31 mouse cellular contexts compared by ENCODE assay signal in the genomic region with DNA sequence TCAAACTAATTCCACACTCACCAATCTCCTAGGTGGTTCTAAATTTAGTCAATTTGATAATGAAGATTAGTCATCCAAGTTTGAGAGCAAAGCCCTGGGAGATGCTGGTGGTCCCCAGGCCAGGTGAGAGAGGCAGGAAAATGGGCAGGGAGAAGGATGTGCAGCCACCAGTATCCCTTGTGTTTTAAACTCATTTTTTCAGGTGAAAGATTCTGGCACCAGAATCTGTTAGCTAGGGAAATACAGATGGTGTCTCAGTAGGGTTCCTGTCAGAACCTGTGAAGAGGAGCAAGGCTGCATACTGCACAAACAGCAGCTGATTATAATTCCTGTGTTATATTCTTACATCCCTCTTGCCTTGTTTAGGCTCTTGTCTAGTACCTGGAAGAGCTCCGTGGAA.
DNase-seq lines count a peak whose midpoint lies in the region; ATAC-seq and TF ChIP-seq lines count a peak whose summit lies in the region.
"Had no signal": no experiment of that assay in that cellular context is flagged by ENCODE, and none has a peak within 500 bp of the region (broad histone marks: within the 10 kb centered on the region; RNA-seq: fewer than 3 reads in every experiment).

No protein-coding gene starts in this region.

- WGBS in cerebellum, adult 2 months = 7% methylated on average over 1 of the region's 1 CpGs
- 83% methylated on average over 1 of the region's 1 CpGs for WGBS in forebrain, embryonic 13.5 days

- no peaks in the 10 kb centered on the region for H3K36me3 ChIP-seq in forebrain, embryonic 13.5 days (ENCODE audit: poor library complexity, severe bottlenecking)
- H3K36me3 ChIP-seq: embryonic facial prominence, embryonic 12.5 days; forebrain, embryonic 15.5 days; heart, embryonic 12.5 days; limb, embryonic 12.5 days; liver, embryonic 15.5 days; midbrain, embryonic 10.5 days; neural tube, embryonic 12.5 days had no signal

- H3K4me1 ChIP-seq in cerebellum, adult 2 months (ENCODE audit: control insufficient read depth, insufficient read depth, low read length) = peaks cover 19% of the 10 kb centered on the region; the same call in 1 of the 2 replicates
- no peaks in the 10 kb centered on the region for H3K4me1 ChIP-seq in forebrain, embryonic 13.5 days
- H3K4me1 ChIP-seq: embryonic facial prominence, embryonic 12.5 days; forebrain, embryonic 15.5 days; heart, embryonic 12.5 days; limb, embryonic 12.5 days; midbrain, embryonic 10.5 days; neural tube, embryonic 12.5 days had no signal

- no peak for TF ChIP-seq CTCF in cerebellum, adult 2 months (IDR thresholded peaks at IDR 0.05; ENCODE audit: borderline replicate concordance, insufficient read depth, low read depth, low read length)

- no peak overlapping the region for H3K4me3 ChIP-seq in cerebellum, adult 2 months (replicated peaks; ENCODE audit: insufficient read depth, low read depth, low read length)
- no peak overlapping the region for H3K4me3 ChIP-seq in forebrain, embryonic 13.5 days
- H3K4me3 ChIP-seq: embryonic facial prominence, embryonic 12.5 days; forebrain, embryonic 15.5 days; heart, adult 2 months; heart, embryonic 12.5 days; limb, embryonic 12.5 days; liver, embryonic 15.5 days; midbrain, embryonic 10.5 days; myocyte; neural tube, embryonic 12.5 days had no signal

- no peak for TF ChIP-seq POLR2A in cerebellum, adult 2 months (IDR thresholded peaks at IDR 0.05; ENCODE audit: borderline replicate concordance, insufficient read depth, low read length)

- H3K9me3 ChIP-seq in forebrain, embryonic 13.5 days (replicated peaks) = no peaks in the 10 kb centered on the region
- H3K9me3 ChIP-seq: embryonic facial prominence, embryonic 12.5 days; forebrain, embryonic 15.5 days; limb, embryonic 12.5 days; liver, embryonic 15.5 days; midbrain, embryonic 10.5 days had no signal

- H3K27me3 ChIP-seq in cerebellum, adult 2 months (ENCODE audit: control insufficient read depth, insufficient read depth, low read length) = no peaks in the 10 kb centered on the region
- H3K27me3 ChIP-seq in forebrain, embryonic 13.5 days = no peaks in the 10 kb centered on the region
- H3K27me3 ChIP-seq: embryonic facial prominence, embryonic 12.5 days; forebrain, embryonic 15.5 days; heart, embryonic 12.5 days; limb, embryonic 12.5 days; neural tube, embryonic 12.5 days; Patski had no signal

- no peak overlapping the region for H3K4me2 ChIP-seq in forebrain, embryonic 13.5 days
- H3K4me2 ChIP-seq: embryonic facial prominence, embryonic 12.5 days; forebrain, embryonic 15.5 days; heart, embryonic 12.5 days; limb, embryonic 12.5 days; liver, embryonic 15.5 days; lung, embryonic 14.5 days; neural tube, embryonic 12.5 days had no signal

- no peak overlapping the region for H3K9ac ChIP-seq in forebrain, embryonic 13.5 days
- H3K9ac ChIP-seq: embryonic facial prominence, embryonic 12.5 days; forebrain, embryonic 15.5 days; heart, embryonic 12.5 days; limb, embryonic 12.5 days; liver, embryonic 15.5 days; lung, embryonic 14.5 days; neural tube, embryonic 12.5 days had no signal

- no peak overlapping the region for H3K27ac ChIP-seq in cerebellum, adult 2 months (ENCODE audit: insufficient read depth, low read length)
- H3K27ac ChIP-seq in forebrain, embryonic 13.5 days = no peak overlapping the region
- H3K27ac ChIP-seq: embryonic facial prominence, embryonic 12.5 days; forebrain, embryonic 15.5 days; heart, adult 2 months; kidney, postnatal 0 days; limb, embryonic 12.5 days; liver, embryonic 15.5 days; midbrain, embryonic 10.5 days; neural tube, embryonic 12.5 days had no signal

- DNase-seq in cerebellum, postnatal 4 days (ENCODE audit: low spot score in 2 of 2) = no peak
- DNase-seq in brain, adult 2 months (ENCODE audit: low read depth, low spot score) = peak; percentile 96
- DNase-seq in cerebellum, adult 2 months = peak; percentile 61 to 90
- DNase-seq in cerebellum, postnatal 14 days = peak; percentile 47 to 79
- DNase-seq in adrenal gland, postnatal 10 days = no peak
- DNase-seq: adrenal gland, postnatal 25 days; embryo, embryonic 11 days; gastrocnemius, postnatal 25 days; heart, adult 2 months; kidney, adult 8-10 months; kidney, postnatal 4 days; layer of hippocampus, adult 9-11 months; lung, embryonic 14.5 days; lung, postnatal 14 days; right cerebral cortex, adult 18-20 months; spleen, adult 18-20 months had no signal

- ATAC-seq in cerebellum, adult (ENCODE audit: insufficient number of reproducible peaks, low FRiP score, low TSS enrichment) = peak; percentile 82
- no peak for ATAC-seq in forebrain, embryonic 13.5 days
- ATAC-seq in CD4-positive, CD25-positive, alpha-beta regulatory T cell, adult 4 months = no peak
- ATAC-seq: forebrain, embryonic 15.5 days; intestine, embryonic 16.5 days; midbrain, embryonic 16.5 days; Patski had no signal

Comparison
In these comparisons a context has a peak if more than half of its experiments do, and no peak if none do; other contexts are left out.
1. DNase-seq: peak in brain, adult 2 months (single experiment), cerebellum, adult 2 months (2 of 2) and cerebellum, postnatal 14 days (2 of 2); none in cerebellum, postnatal 4 days (0 of 2) and adrenal gland, postnatal 10 days (single experiment).